Mouse (Mus musculus) stomach, embryonic 15.5 days (tissue): ENCODE data around the gene Tsen54. TPM values are rescaled to one million over a fixed set of nuclear protein-coding genes. Genes with fewer than 3 reads are reported as not detected.

ENCODE experiments used
- ATAC-seq: fragments of 200-750 bp; cut with Nextera tagmentation; 2 replicates; pipeline ENCODE4 v1.8.0; 2017; ENCODE audit warnings: low read depth, moderate number of reproducible peaks, moderate TSS enrichment; ENCODE audit not compliant: insufficient read depth, low FRiP score
- H3K27ac ChIP-seq: fragments of 300-500 bp; sonication (generic); 2 replicates; pipeline ENCODE4 v1.5.1; 2015; ENCODE audit warnings: mild to moderate bottlenecking, inconsistent platforms
- H3K27me3 ChIP-seq: fragments of 300-500 bp; sonication (generic); replicated peaks from 2 replicates; pipeline ENCODE4 v1.6.1; 2015; ENCODE audit warnings: inconsistent platforms
- H3K36me3 ChIP-seq: fragments of 300-500 bp; sonication (generic); 2 replicates; pipeline ENCODE4 v1.6.1; 2015; ENCODE audit warnings: inconsistent platforms
- H3K4me1 ChIP-seq: fragments of 300-500 bp; sonication (generic); 2 replicates; pipeline ENCODE4 v1.6.1; 2015; ENCODE audit warnings: inconsistent platforms
- H3K4me2 ChIP-seq: fragments of 300-500 bp; sonication (generic); 2 replicates; pipeline ENCODE4 v1.6.1; 2015; ENCODE audit warnings: mild to moderate bottlenecking, inconsistent platforms
- H3K4me3 ChIP-seq: fragments of 300-500 bp; sonication (generic); replicated peaks from 2 replicates; pipeline ENCODE4 v1.5.1; 2015; ENCODE audit warnings: inconsistent platforms
- H3K9ac ChIP-seq: fragments of 300-500 bp; sonication (generic); 2 replicates; pipeline ENCODE4 v1.6.1; 2015; ENCODE audit warnings: inconsistent platforms
- H3K9me3 ChIP-seq: fragments of 300-500 bp; sonication (generic); 2 replicates; pipeline ENCODE4 v1.6.1; 2016; ENCODE audit warnings: inconsistent platforms
- WGBS: fragments of 180-500 bp; shearing (Covaris S2); methylation state at CpG from one replicate; pipeline ENCODE4 v1.1.7; 2015; 5-methylcytosine and 5-hydroxymethylcytosine counted together
- polyA plus RNA-seq: library from polyadenylated mRNA; unstranded; fragments of >200 nt; fragmentation: Nextera tagmentation; extraction: Ambion mirVana; gene quantifications from 2 replicates; pipeline ENCODE4 v1.2.1, GENCODE M21; 2015

Tsen54 gene
- polyA plus RNA-seq = 28.2 and 30.6 TPM in 2 replicates

DNA sequence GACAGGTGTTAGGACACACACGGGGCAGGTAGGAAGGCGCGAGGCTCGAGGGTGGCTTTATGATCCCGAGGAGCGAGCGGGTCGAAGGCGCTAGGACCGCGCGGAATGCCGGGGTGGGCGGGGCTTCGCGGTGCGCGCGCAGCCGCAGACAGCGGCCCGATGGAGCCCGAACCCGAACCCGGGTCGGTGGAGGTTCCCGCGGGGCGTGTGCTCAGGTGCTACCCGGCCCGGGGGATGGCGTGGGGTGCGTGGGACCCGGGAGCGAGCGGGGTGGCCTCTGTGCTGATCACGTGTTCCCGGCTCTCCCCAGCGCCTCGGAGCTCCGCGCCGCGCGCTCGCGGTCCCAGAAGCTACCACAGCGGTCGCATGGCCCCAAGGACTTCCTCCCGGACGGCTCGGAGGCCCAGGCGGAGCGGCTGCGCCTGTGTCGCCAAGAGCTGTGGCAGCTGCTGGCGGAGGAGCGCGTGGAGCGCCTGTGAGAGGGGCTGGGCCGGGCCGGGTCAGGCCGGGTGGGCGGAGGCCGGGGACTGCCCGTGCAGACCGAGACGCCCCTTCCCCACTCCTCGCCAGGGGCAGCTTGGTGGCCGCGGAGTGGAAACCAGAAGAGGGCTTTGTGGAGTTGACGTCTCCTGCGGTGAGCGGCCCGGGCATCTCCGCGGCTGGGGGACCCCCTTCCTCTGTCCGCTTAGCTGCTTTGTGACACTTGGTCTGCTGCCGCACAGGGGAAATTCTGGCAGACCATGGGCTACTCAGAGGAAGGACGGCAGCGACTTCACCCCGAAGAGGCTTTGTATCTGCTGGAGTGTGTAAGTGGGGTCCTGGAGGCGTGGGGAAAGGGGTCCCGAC is at the start of gene Tsen54:
TSS of gene Tsen54 (plus strand) at position 120 of the 846 bp plus-strand sequence.
- Histone ChIP-seq H3K9me3 (no peaks in the 10 kb centered on the region), H3K36me3 (peaks cover 16% of the 10 kb centered on the region; the same call in 1 of the 2 replicates), H3K4me3 (peak within 1 kb of the TSS; percentile 81), H3K4me1 (peaks cover 42% of the 10 kb centered on the region), H3K27me3 (no peaks in the 10 kb centered on the region), H3K4me2 (peak within 1 kb of the TSS; percentile 90), H3K27ac (peak within 1 kb of the TSS; percentile 86), H3K9ac (peak within 1 kb of the TSS; percentile 83)
- ATAC-seq = peak; percentile 66
- WGBS = under 1% methylated on average over 76 of the region's 84 CpGs

DNA sequence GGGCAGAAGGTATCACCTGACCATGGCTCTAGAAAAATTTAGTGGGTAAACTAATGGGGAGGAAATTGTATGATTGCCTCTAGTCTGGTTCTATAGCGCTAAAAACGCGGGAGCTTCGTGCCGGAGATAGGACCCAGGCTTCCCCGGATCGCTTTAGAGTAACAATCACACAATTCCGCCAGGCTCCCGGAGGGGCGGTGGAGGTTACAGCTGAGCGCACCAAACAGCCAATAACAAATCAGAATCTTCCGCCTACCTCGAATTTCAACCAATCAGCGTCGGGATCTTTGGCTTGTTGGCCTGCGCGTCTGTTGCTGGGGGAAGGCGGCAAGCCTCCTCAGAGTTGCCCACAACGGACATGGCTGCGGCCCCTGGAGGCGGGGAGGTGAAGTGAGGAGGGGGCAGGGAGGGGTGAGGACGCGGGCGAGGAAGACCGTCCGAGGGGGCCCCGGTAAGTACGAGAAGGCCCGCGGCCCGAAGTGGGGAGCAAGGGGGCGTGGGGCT is 49.4 kb upstream of the Tsen54 start, which contains the start of gene Tmem94:
TSS of gene Tmem94 (plus strand) at position 331 of the 504 bp plus-strand sequence.
- Histone ChIP-seq H3K9ac (peak within 1 kb of the TSS; percentile 92), H3K36me3 (no peaks in the 10 kb centered on the region), H3K4me2 (peak within 1 kb of the TSS; percentile 63), H3K27ac (peak within 1 kb of the TSS; percentile 83), H3K4me1 (peaks cover 6% of the 10 kb centered on the region; the same call in 1 of the 2 replicates), H3K27me3 (no peaks in the 10 kb centered on the region), H3K4me3 (peak within 1 kb of the TSS; percentile 85), H3K9me3 (no peaks in the 10 kb centered on the region)
- peak; percentile 96 for ATAC-seq
- WGBS = 0% methylated on average over 32 of the region's 32 CpGs

DNA sequence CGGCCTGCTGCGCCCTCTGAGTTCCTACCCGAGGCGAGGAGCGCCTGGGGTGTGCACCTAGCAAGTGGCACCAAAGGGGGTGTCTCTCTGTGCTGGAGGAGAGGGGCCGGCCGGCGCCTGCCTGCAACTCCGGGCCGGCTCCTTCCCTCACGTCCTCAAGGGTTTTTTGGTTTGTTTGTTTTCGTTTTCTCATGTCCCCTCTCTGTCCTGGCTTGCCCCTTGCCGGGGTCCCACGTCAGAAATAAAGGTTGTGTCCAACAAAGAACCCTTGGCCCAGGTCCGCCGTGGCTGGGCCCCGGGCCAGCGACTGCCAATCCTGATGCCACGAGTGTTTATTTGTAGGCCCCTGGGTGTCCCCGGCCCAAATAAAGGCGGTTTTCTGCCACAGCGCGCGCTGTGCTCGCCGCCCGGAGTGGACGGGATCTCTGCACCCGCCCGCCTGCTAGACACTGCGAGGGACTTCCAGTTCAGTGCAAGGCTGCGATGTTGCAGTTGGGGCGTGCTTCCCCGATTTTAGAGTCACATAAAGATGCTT is 48.9 kb upstream of the Tsen54 start:
- Histone ChIP-seq H3K4me2 (peak overlapping the region; percentile 63), H3K9me3 (no peaks in the 10 kb centered on the region), H3K4me3 (peak overlapping the region; percentile 85), H3K9ac (peak overlapping the region; percentile 92), H3K4me1 (peaks cover 6% of the 10 kb centered on the region; the same call in 1 of the 2 replicates), H3K27me3 (no peaks in the 10 kb centered on the region), H3K27ac (peak overlapping the region; percentile 83), H3K36me3 (no peaks in the 10 kb centered on the region)
- 0% methylated on average over 33 of the region's 34 CpGs for whole genome bisulfite sequencing
- ATAC-seq = peak; percentile 82

DNA sequence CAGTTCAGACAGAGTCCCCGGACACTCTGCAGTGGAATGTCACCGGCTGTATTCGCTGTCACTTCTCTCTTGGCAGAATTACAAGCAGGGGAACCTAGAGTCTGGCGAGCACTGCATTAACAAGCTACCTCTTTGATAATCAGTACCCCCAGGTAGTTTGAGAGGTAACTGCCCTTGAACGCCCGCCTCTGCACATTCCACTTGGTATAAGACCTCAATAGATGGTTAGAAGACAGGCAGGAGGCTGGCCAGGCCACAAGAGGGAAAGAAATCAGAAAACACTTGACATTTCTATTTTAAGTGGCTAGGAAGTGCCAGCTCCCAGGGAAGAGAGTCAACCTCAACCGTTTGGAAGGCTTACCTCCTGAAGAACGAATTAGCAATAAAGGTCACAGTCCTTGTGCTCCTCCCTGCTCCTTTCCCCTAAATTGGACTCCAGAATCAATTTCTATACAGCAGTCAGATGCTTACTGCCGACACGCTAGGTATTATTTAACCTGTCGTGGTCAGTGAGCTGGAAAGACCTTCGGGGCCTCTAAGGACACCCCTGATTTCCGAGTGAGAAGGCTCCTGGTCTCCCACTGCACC is 48.1 kb upstream of the Tsen54 start:
- 38% methylated on average over 13 of the region's 13 CpGs for WGBS
- Histone ChIP-seq H3K4me1 (peaks cover 6% of the 10 kb centered on the region; the same call in 1 of the 2 replicates), H3K4me3 (peak overlapping the region; percentile 85), H3K9ac (peak overlapping the region; percentile 92), H3K4me2 (peak overlapping the region; percentile 63), H3K9me3 (no peaks in the 10 kb centered on the region), H3K36me3 (no peaks in the 10 kb centered on the region), H3K27me3 (no peaks in the 10 kb centered on the region), H3K27ac (peak overlapping the region; percentile 83)
- no peak for ATAC-seq

DNA sequence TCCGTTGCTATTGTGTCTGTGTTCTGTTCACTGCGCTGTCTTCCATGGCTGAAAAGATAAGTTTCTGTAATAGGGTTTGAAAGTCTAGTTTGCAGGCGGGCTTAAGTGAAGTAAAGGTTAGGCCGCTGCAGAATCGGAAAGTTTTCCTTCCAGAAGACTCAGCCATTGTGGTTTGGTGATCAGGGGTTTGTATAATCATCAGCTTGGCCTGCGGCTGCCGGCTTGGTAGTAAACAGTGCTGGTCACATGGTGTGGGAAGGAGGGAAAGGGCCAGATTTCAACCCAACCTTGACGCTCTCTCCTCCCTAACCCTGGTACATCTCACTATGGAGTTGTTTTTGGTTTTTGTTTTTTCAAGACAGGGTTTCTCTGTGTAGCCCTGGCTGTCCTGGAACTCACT is 47.5 kb upstream of the Tsen54 start:
- Histone ChIP-seq H3K4me1 (peaks cover 6% of the 10 kb centered on the region; the same call in 1 of the 2 replicates), H3K4me2 (no peak overlapping the region), H3K27me3 (no peaks in the 10 kb centered on the region), H3K27ac (no peak overlapping the region), H3K9ac (no peak overlapping the region), H3K4me3 (peak overlapping the region; percentile 85; the same call in 1 of the 2 replicates), H3K9me3 (no peaks in the 10 kb centered on the region), H3K36me3 (no peaks in the 10 kb centered on the region)
- 77% methylated on average over 8 of the region's 8 CpGs for WGBS
- no peak for ATAC-seq

DNA sequence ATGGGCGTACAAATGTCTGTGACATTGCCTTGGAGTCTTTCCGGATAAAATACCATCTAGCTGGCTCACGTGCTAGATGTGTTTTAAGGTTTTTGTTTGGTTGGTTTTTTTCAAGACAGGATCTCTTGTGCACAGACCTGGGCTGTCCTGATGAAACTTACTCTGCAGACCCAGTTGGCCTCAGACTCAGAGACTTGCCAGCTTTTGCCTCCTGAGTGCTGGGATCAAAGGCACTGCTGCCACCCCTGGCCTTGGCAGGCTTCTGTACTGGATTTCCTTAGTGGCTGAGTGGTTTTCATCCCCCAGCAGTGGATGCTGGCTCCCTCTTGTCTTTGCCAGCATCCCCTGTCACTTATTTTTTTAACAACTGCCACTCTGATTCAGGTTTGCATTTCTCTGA is 45.6 kb upstream of the Tsen54 start:
- H3K9ac ChIP-seq = no peak overlapping the region

DNA sequence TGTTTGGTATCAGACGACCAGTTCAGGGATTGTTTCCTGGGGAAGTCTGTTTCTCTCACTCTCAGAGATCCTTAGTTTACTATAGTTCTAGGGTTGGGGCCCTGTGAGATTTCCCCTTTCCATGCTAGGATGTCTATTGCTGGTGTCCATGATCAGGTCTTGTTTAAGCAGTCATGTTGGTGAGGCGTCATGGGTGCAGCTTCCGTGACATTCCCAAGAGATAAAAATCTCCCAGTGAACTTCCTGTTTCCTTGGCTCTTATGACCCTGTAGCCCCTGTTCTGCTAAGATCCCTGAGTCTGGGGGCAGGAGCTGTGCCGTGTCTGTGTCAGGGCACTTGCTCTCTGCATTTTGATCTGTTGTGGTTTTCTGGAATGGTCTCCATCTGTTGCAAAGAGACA is 39.9 kb upstream of the Tsen54 start:
- Histone ChIP-seq H3K4me2 (no peak overlapping the region), H3K4me3 (no peak overlapping the region), H3K27me3 (no peaks in the 10 kb centered on the region), H3K9ac (no peak overlapping the region), H3K4me1 (peaks cover 32% of the 10 kb centered on the region), H3K27ac (no peak overlapping the region), H3K36me3 (no peaks in the 10 kb centered on the region), H3K9me3 (no peaks in the 10 kb centered on the region)
- 55% methylated on average over 4 of the region's 4 CpGs for WGBS
- ATAC-seq = no peak

More for the DNA sequence above, 45.6 kb upstream of the Tsen54 start:
- Histone ChIP-seq H3K4me1 (peaks cover 6% of the 10 kb centered on the region; the same call in 1 of the 2 replicates), H3K4me3 (no peak overlapping the region), H3K36me3 (no peaks in the 10 kb centered on the region), H3K9me3 (no peaks in the 10 kb centered on the region), H3K4me2 (no peak overlapping the region), H3K27me3 (no peaks in the 10 kb centered on the region), H3K27ac (no peak overlapping the region)
- WGBS = 83% methylated on average over 3 of the region's 3 CpGs
- no peak for ATAC-seq

DNA sequence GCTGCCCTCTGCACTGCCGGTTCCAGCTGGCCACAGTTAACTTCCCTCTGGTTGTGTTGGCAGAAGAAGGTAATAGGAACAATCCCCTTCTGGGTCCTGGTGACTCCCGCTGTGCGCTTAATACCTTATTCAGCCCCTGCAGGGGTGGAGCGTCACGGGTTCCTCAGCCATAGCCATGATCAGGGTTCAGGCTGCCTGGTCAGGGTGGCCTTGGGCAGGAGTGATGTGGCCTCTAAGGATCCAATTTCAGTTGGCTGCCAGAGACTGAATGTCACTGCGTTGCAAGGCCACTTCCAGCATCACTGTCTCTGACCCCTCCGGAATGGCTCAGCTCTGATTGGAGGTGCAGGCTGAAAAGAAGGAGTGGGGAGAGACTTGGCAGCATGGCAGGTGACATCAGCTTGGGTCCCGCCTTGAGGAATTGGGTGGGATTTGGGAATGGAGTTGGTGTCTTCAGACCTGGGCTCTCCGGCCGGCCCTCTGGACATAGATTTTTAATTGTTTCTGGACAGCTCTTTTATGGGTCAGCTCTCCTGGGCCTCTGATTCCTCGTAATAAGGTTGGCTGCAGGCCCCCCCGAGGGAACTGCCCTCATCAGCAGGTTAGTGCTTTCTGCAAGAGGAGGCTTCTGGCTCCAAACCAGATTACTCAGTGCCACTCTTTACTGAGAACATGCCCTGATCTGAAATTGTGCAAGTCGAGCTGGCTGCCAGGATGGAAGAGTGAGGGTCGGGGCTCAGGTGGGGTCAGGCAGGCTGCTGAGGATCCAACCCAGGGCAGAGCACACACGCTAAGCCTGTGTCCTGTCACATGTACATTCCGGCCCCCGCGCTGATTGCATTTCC is 38.5 kb upstream of the Tsen54 start:
- ATAC-seq = no peak
- Histone ChIP-seq H3K4me2 (no peak overlapping the region), H3K4me1 (peaks cover 46% of the 10 kb centered on the region), H3K4me3 (no peak overlapping the region), H3K9ac (no peak overlapping the region), H3K27me3 (no peaks in the 10 kb centered on the region), H3K27ac (peak overlapping the region; percentile 70), H3K36me3 (no peaks in the 10 kb centered on the region), H3K9me3 (no peaks in the 10 kb centered on the region)
- WGBS = 54% methylated on average over 18 of the region's 18 CpGs

DNA sequence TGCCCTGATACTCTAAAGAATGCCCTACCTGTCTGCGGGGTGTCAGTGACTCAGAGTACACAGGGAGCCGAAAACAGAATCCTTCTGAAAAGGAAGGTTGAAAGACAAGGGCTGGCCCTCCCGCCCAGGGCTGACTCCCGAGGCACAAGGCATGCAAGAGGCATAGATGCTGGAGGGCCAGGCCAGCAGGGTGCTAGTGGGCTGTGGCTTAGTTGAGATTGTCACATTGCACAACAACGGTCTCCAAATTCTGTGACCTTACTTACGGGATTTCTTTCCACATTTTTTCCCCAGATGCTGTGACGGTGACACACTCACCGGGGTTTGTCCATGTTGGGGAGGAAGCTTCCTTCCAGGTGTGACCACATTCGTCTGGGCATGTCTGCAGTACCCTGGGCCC is 37.6 kb upstream of the Tsen54 start:
- no peaks in the 10 kb centered on the region for H3K9me3 ChIP-seq
- H3K9ac ChIP-seq = no peak overlapping the region
- 71% methylated on average over 9 of the region's 9 CpGs for WGBS
- H3K27me3 ChIP-seq = no peaks in the 10 kb centered on the region
- ATAC-seq = no peak
- H3K4me3 ChIP-seq = no peak overlapping the region
- H3K4me2 ChIP-seq = no peak overlapping the region
- peaks cover 46% of the 10 kb centered on the region for H3K4me1 ChIP-seq
- H3K36me3 ChIP-seq = no peaks in the 10 kb centered on the region
- H3K27ac ChIP-seq = peak overlapping the region; percentile 70

DNA sequence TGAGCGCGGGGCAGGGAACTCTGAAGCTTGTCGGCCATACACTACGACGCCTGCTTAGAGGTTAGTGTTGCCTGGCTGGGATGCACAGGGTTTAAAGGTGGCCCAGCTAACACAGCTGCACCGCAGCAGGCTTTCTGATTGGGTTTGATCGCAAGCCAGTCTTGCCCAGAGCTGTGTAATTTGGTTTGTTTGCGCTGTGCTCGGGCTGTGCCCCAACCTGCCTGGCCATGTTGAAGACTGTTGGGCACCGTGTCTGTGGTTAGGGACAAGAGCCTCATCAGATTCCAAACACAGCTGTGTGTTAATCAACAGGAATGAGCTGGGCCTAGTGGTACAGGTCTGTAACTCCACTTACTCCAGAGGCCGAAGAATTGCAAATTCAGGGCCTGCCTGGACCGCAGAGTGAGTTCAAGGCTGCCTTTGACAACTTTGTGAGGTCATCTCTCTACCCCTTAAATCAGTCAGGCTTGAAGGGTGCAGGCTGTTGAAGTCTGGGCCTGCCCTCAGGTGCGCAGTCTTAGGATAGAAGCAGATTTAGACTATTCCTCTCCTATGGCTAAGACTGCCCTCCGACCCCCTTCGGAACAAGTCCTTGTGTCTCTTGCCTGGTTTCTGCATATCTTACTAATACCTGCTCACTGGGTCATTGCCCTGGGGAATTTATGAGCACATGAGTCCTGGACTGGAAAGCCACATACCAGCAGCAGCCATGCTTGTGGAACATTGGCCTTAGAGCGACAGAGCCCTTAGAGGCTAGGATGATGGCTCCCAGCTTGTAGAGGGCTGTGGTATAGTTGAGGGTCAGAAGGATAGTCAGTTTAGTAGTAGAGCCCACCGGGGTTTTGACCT is 36.8 kb upstream of the Tsen54 start:
- no peak for ATAC-seq
- 80% methylated on average over 17 of the region's 17 CpGs for WGBS
- H3K27ac ChIP-seq = peak overlapping the region; percentile 70

More for the DNA sequence above, 36.8 kb upstream of the Tsen54 start:
- Histone ChIP-seq H3K9ac (no peak overlapping the region), H3K9me3 (no peaks in the 10 kb centered on the region), H3K4me2 (no peak overlapping the region), H3K4me1 (peaks cover 46% of the 10 kb centered on the region), H3K27me3 (no peaks in the 10 kb centered on the region), H3K4me3 (no peak overlapping the region), H3K36me3 (no peaks in the 10 kb centered on the region)
